Mouse (Mus musculus) forebrain, embryonic 10.5 days (tissue): ENCODE data around the gene Abcf1. TPM values are rescaled to one million over a fixed set of nuclear protein-coding genes. Genes with fewer than 3 reads are reported as not detected.
A peak's percentile ranks its signal among the peaks of the same experiment; 100 is the strongest.

Experiments used
- DNase-seq: peaks from one replicate; pipeline ENCODE4 v3.0.0-alpha.2; 2017; ENCODE audit warnings: low spot score; ENCODE audit errors: extremely low spot score
- H3K27ac ChIP-seq: fragments of 300-500 bp; sonication (generic); 2 replicates; pipeline ENCODE4 v1.5.1; 2016; ENCODE audit warnings: mild to moderate bottlenecking
- H3K27me3 ChIP-seq: fragments of 300-500 bp; sonication (generic); 2 replicates; pipeline ENCODE4 v1.6.1; 2016; ENCODE audit warnings: mild to moderate bottlenecking; ENCODE audit not compliant: poor library complexity, severe bottlenecking
- H3K36me3 ChIP-seq: fragments of 300-500 bp; sonication (generic); replicated peaks from 2 replicates; pipeline ENCODE4 v1.6.1; 2016; ENCODE audit warnings: mild to moderate bottlenecking, moderate library complexity
- H3K4me1 ChIP-seq: fragments of 300-500 bp; sonication (generic); 2 replicates; pipeline ENCODE4 v1.6.1; 2016
- H3K4me3 ChIP-seq: fragments of 300-500 bp; sonication (generic); 2 replicates; pipeline ENCODE4 v1.5.1; 2016; ENCODE audit warnings: mild to moderate bottlenecking, moderate library complexity
- H3K9me3 ChIP-seq: fragments of 300-500 bp; sonication (generic); 2 replicates; pipeline ENCODE4 v1.6.1; 2016; ENCODE audit warnings: mild to moderate bottlenecking, moderate library complexity
- WGBS: fragments of 180-500 bp; shearing (Covaris S2); methylation state at CpG from one replicate; pipeline ENCODE4 v1.1.7; 2016; 5-methylcytosine and 5-hydroxymethylcytosine counted together
- microRNA counts: library from miRNA; unstranded; fragments of <30 nt; microRNA quantifications from one replicate; lab custom pipeline; 2017
- microRNA-seq: library from miRNA; unstranded; fragments of <30 nt; microRNA quantifications from one replicate; pipeline ENCODE4, GENCODE M21; 2017
- polyA plus RNA-seq: library from polyadenylated mRNA; unstranded; fragments of >200 nt; fragmentation: Nextera tagmentation; extraction: Ambion mirVana; gene quantifications from 2 replicates; pipeline ENCODE4 v1.2.1, GENCODE M21; 2016

Abcf1 gene
- polyA plus RNA-seq, 1 experiment from 2014 or later: 114 TPM

DNA sequence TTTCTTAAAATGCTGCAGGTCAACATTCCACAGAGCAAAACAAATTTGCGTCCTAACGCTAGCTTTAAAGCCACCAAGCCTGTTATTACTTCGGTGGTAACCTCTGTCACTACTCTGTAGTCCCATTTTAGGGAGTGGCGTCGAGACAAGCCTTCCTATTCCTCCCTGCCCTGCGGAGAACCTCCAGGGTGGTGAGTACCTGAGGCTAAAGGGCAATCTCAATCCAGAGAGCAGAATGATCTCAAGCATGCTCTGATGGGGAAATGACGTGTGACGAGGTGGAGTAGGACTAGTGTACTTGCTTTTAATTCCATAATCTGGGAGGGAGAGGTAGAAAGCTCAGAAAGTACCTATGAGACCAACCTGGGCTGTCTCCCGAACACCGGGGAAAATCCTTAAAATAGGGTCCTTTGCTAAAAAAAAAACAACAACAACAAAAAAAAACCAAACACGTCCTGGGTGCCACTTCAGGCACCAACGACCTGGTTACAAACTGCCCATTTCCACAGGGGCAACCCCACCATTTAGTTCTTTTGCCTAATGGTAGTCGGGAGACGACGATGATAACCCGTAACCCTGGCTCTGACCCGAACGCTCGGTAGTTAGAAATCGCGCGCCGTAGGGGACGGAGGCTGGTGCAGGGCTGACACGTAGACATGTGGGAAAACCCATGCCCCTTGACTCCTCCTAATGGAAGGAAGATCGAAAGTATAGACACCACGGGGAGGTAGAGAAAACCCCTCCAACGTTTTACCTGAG lies 53.8 kb downstream of the Abcf1 start:
- Histone ChIP-seq H3K27me3 (no peaks in the 10 kb centered on the region), H3K27ac (peak overlapping the region; percentile 97), H3K9me3 (no peaks in the 10 kb centered on the region), H3K4me3 (peak overlapping the region; percentile 83), H3K36me3 (peaks cover 62% of the 10 kb centered on the region), H3K4me1 (peaks cover 26% of the 10 kb centered on the region)
- WGBS: 3% methylated on average over 28 of the region's 28 CpGs
- DNase-seq: no peak

DNA sequence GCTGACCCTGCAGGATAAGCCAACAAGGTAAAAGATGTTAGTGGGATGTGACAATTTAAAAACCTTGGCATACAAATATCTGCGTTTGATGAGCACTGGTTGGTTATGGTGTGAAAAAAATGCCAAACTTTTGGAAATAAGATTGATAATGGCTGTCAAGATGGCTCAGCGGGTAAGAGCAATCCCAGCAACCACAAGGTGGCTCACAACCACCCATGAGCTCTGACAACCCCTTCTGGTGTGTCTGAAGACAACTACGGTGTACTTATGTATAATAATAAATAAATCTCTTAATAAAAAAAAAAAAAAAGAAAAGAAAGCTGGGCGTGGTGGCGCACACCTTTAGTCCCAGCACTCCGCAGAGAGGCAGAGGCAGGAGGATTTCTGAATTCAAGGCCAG lies 54.6 kb downstream of the Abcf1 start:
- Histone ChIP-seq H3K4me3 (peak overlapping the region; percentile 83), H3K4me1 (peaks cover 21% of the 10 kb centered on the region), H3K27me3 (no peaks in the 10 kb centered on the region), H3K9me3 (no peaks in the 10 kb centered on the region), H3K27ac (no peak overlapping the region), H3K36me3 (peaks cover 60% of the 10 kb centered on the region)
- WGBS: 84% methylated on average over 6 of the region's 6 CpGs
- no peak for DNase-seq

- peaks cover 84% of the 10 kb centered on the region for H3K36me3 ChIP-seq
- 4% methylated on average over 25 of the region's 25 CpGs for WGBS
- DNase-seq: peak; percentile 95
These were observed 59.6 kb downstream of the Abcf1 start, which contains the start of gene Atat1 for GRCm38 (mm10) chr17:35909919-35910369. Gene Atat1, minus strand, starts transcription at chr17:35910075.

DNA sequence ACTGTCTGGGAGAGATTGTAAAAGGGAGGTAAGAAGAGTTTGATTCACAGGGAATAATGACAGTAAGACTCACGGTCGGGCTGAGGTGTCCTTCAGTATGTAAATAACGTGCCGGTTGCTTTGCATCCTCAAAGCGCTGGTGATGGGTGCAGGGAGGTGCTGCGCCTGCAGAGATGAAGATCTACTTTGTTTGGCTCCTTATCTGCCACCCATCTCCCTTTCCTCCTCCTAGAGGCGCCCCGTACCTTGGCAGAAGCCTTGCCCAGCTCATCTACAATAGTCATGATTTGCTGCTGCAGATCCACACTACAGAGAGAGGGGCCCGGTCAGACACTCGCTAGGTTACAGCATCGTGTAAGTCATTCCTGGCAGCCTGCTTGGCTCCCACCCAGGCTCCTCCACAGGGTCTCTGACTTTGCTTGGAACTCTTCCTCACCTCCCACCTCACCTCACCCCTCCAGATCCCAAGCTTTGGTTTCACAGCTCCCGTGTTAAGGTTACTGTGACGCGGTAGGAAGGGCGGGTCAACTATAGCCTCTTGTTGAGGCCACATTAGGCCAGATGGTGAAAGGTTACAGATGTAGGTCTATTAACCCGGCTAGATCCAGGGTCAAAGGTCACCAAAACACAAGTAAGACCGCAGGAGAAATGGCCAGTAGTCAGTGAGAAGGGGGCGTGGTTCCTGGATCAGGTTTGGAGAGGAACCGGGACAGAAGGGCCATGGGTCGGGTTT lies 60.2 kb downstream of the Abcf1 start:
- DNase-seq: no peak
- peaks cover 87% of the 10 kb centered on the region for H3K36me3 ChIP-seq
- no peaks in the 10 kb centered on the region for H3K27me3 ChIP-seq
- whole genome bisulfite sequencing: 34% methylated on average over 20 of the region's 20 CpGs
- H3K9me3 ChIP-seq: no peaks in the 10 kb centered on the region
- H3K4me3 ChIP-seq: peak overlapping the region; percentile 79
- H3K4me1 ChIP-seq: peaks cover 20% of the 10 kb centered on the region
- H3K27ac ChIP-seq: peak overlapping the region; percentile 90

More at GRCm38 (mm10) chr17:35909919-35910369, 59.6 kb downstream of the Abcf1 start, which contains the start of gene Atat1:
- peak within 1 kb of the TSS; percentile 79 for H3K4me3 ChIP-seq
- H3K9me3 ChIP-seq: no peaks in the 10 kb centered on the region
- H3K27ac ChIP-seq: peak within 1 kb of the TSS; percentile 90
- no peaks in the 10 kb centered on the region for H3K27me3 ChIP-seq
- peaks cover 21% of the 10 kb centered on the region for H3K4me1 ChIP-seq

- H3K4me1 ChIP-seq: peaks cover 20% of the 10 kb centered on the region
- WGBS: 86% methylated on average over 2 of the region's 2 CpGs
- H3K27ac ChIP-seq: no peak overlapping the region
- H3K9me3 ChIP-seq: no peaks in the 10 kb centered on the region
- DNase-seq: no peak
- peaks cover 86% of the 10 kb centered on the region for H3K36me3 ChIP-seq
- no peaks in the 10 kb centered on the region for H3K27me3 ChIP-seq
- no peak overlapping the region for H3K4me3 ChIP-seq
These were observed 62.0 kb downstream of the Abcf1 start for GRCm38 (mm10) chr17:35907609-35908008.

MicroRNAs encoded within 50 kb of the gene (microRNA counts, 519-probe panel; counts per million panel counts)
- microRNA mmu-miR-1894-3p (lab: Ali Mortazavi, UCI): 341 counts per million, percentile 65 among the panel's probes with 10 or more counts
- microRNA mmu-miR-1894-5p (lab: Ali Mortazavi, UCI): 341 counts per million, percentile 65 among the panel's probes with 10 or more counts
- microRNA mmu-miR-877 (lab: Ali Mortazavi, UCI): 341 counts per million, percentile 65 among the panel's probes with 10 or more counts

Small RNA genes within 50 kb of the gene (microRNA-seq; reads per million reads assigned to microRNA genes)
- gene Mir1894 (not detected), gene Mir877 (251 reads per million, percentile 56 among the genes with 10 or more reads in this experiment)

Other genes starting within 250 kb of the Abcf1 start
- gene Ier3, start 148.1 kb downstream of the Abcf1 start, polyA plus RNA-seq: 4.6 and 5.3 TPM in 2 replicates
- 49.7 and 51.6 TPM in 2 replicates for gene Flot1, start 146.5 kb downstream of the Abcf1 start, polyA plus RNA-seq
- gene Tubb5, start 131.5 kb downstream of the Abcf1 start, polyA plus RNA-seq: 1,607 and 1,608 TPM in 2 replicates
- 26.9 and 29.3 TPM in 2 replicates for gene Mdc1, start 128.2 kb downstream of the Abcf1 start, polyA plus RNA-seq
- gene Nrm, start 108.4 kb downstream of the Abcf1 start, polyA plus RNA-seq: 81.9 and 84.0 TPM in 2 replicates
- gene Ppp1r18, start 104.2 kb downstream of the Abcf1 start, polyA plus RNA-seq: 21.3 and 21.6 TPM in 2 replicates
- 59.6 and 60.3 TPM in 2 replicates for gene Dhx16, start 89.9 kb downstream of the Abcf1 start, polyA plus RNA-seq
- 29.8 and 32.4 TPM in 2 replicates for gene 2310061I04Rik, start 72.3 kb downstream of the Abcf1 start, polyA plus RNA-seq
- gene Atat1, start 59.7 kb downstream of the Abcf1 start, polyA plus RNA-seq: 102 and 105 TPM in 2 replicates
- 98.2 and 107 TPM in 2 replicates for gene Mrps18b, start 53.4 kb downstream of the Abcf1 start, polyA plus RNA-seq
- gene Ppp1r10, start 53.3 kb downstream of the Abcf1 start, polyA plus RNA-seq: 60.5 and 61.5 TPM in 2 replicates
- gene Gnl1, start 10.1 kb upstream of the Abcf1 start, polyA plus RNA-seq: 66.9 and 68.8 TPM in 2 replicates
- gene Prr3, start 10.5 kb upstream of the Abcf1 start, polyA plus RNA-seq: 45.6 and 48.3 TPM in 2 replicates
- 3.1 and 3.5 TPM in 2 replicates for gene H2-T24, start 50.8 kb upstream of the Abcf1 start, polyA plus RNA-seq
- 2.1 and 3.3 TPM in 2 replicates for gene H2-T23, start 63.1 kb upstream of the Abcf1 start, polyA plus RNA-seq
- gene H2-T22, start 73.0 kb upstream of the Abcf1 start, polyA plus RNA-seq: 6.8 and 8.1 TPM in 2 replicates
- gene Gm6034, start 73.2 kb upstream of the Abcf1 start, polyA plus RNA-seq: not detected in 2 replicates
- gene Gm11127, start 88.6 kb upstream of the Abcf1 start, polyA plus RNA-seq: not detected in 2 replicates
- not detected in 2 replicates for gene Gm19684, start 151.9 kb upstream of the Abcf1 start, polyA plus RNA-seq
- not detected in 2 replicates for gene Gm7030, start 159.7 kb upstream of the Abcf1 start, polyA plus RNA-seq
- gene Gm8909, start 198.8 kb upstream of the Abcf1 start, polyA plus RNA-seq: not detected in 2 replicates
- gene H2-T3, start 220.5 kb upstream of the Abcf1 start, polyA plus RNA-seq: not detected in 2 replicates